Mouse (Mus musculus) heart, embryonic 13.5 days (tissue): ENCODE data around the gene Tbc1d16. TPM values are rescaled to one million over a fixed set of nuclear protein-coding genes. Genes with fewer than 3 reads are reported as not detected.

ENCODE experiments used
- ATAC-seq: fragments of 200-750 bp; cut with Nextera tagmentation; 2 replicates; pipeline ENCODE4 v1.8.0; 2017; ENCODE audit warnings: moderate TSS enrichment; ENCODE audit not compliant: insufficient number of reproducible peaks, low FRiP score, low TSS enrichment; ENCODE audit errors: extremely low read depth
- H3K27ac ChIP-seq: fragments of 300-500 bp; sonication (generic); replicated peaks from 2 replicates; pipeline ENCODE4 v1.5.1; 2015; ENCODE audit warnings: moderate library complexity, mild to moderate bottlenecking, inconsistent platforms
- H3K27me3 ChIP-seq: fragments of 300-500 bp; sonication (generic); replicated peaks from 2 replicates; pipeline ENCODE4 v1.6.1; 2015; ENCODE audit warnings: mild to moderate bottlenecking, inconsistent platforms
- H3K36me3 ChIP-seq: fragments of 300-500 bp; sonication (generic); 2 replicates; pipeline ENCODE4 v1.6.1; 2015; ENCODE audit warnings: mild to moderate bottlenecking, inconsistent platforms
- H3K4me1 ChIP-seq: fragments of 300-500 bp; sonication (generic); 2 replicates; pipeline ENCODE4 v1.6.1; 2015; ENCODE audit warnings: inconsistent platforms
- H3K4me2 ChIP-seq: fragments of 300-500 bp; sonication (generic); 2 replicates; pipeline ENCODE4 v1.6.1; 2015; ENCODE audit warnings: inconsistent platforms, mild to moderate bottlenecking, moderate library complexity
- H3K4me3 ChIP-seq: fragments of 300-500 bp; sonication (generic); 2 replicates; pipeline ENCODE4 v1.5.1; 2015; ENCODE audit warnings: moderate library complexity, mild to moderate bottlenecking, inconsistent platforms
- H3K9ac ChIP-seq: fragments of 300-500 bp; sonication (generic); 2 replicates; pipeline ENCODE4 v1.6.1; 2015; ENCODE audit warnings: inconsistent platforms, mild to moderate bottlenecking, moderate library complexity
- H3K9me3 ChIP-seq: fragments of 300-500 bp; sonication (generic); 2 replicates; pipeline ENCODE4 v1.6.1; 2016; ENCODE audit warnings: inconsistent platforms
- WGBS: fragments of 180-500 bp; shearing (Covaris S2); methylation state at CpG from one replicate; pipeline ENCODE4 v1.1.7; 2015; ENCODE audit warnings: mixed read lengths; 5-methylcytosine and 5-hydroxymethylcytosine counted together
- polyA plus RNA-seq: library from polyadenylated mRNA; unstranded; fragments of >200 nt; fragmentation: Nextera tagmentation; extraction: Ambion mirVana; gene quantifications from 2 replicates; pipeline ENCODE4 v1.2.1, GENCODE M21; 2015

Tbc1d16 gene
- polyA plus RNA-seq, 1 experiment from 2014 or later = 9.6 TPM

DNA sequence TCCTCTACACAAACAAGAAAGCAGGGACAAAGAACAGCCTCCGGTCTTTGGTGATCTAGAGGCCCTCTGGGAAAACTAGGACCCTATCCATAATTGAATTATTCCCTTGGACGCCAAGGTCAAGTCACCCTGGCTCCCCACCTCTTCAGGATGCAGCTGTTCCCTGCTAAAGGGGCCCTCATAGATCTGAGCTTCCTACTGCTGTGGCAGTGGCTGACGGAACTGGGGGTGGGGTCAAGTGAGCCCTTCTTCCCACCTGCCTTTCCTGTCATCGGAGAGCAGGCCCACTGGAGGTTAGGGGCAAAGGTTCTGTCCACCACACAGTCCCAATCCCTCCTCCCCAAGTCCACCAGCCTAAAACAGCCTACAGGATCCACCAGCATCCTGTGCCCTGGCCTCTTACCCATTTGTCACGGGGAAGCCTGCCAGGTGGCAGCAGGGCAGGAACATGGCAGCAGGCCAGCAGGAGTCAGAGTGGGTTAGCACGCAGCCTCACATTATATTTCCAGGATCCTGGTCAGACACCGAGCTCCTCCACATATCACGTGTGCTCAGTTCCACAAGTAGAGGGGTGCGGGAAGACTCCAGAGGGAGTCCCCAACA is 12.3 kb downstream of the Tbc1d16 start:
- H3K4me1 ChIP-seq = peaks cover 62% of the 10 kb centered on the region
- H3K27me3 ChIP-seq = no peaks in the 10 kb centered on the region; the same call in 1 of the 2 replicates
- no peak for ATAC-seq
- peak overlapping the region; percentile 90 for H3K27ac ChIP-seq
- WGBS = 42% methylated on average over 9 of the region's 9 CpGs
- H3K4me2 ChIP-seq = peak overlapping the region; percentile 75
- H3K4me3 ChIP-seq = peak overlapping the region; percentile 42
- peak overlapping the region; percentile 75 for H3K9ac ChIP-seq
- no peaks in the 10 kb centered on the region for H3K9me3 ChIP-seq
- H3K36me3 ChIP-seq = no peaks in the 10 kb centered on the region

DNA sequence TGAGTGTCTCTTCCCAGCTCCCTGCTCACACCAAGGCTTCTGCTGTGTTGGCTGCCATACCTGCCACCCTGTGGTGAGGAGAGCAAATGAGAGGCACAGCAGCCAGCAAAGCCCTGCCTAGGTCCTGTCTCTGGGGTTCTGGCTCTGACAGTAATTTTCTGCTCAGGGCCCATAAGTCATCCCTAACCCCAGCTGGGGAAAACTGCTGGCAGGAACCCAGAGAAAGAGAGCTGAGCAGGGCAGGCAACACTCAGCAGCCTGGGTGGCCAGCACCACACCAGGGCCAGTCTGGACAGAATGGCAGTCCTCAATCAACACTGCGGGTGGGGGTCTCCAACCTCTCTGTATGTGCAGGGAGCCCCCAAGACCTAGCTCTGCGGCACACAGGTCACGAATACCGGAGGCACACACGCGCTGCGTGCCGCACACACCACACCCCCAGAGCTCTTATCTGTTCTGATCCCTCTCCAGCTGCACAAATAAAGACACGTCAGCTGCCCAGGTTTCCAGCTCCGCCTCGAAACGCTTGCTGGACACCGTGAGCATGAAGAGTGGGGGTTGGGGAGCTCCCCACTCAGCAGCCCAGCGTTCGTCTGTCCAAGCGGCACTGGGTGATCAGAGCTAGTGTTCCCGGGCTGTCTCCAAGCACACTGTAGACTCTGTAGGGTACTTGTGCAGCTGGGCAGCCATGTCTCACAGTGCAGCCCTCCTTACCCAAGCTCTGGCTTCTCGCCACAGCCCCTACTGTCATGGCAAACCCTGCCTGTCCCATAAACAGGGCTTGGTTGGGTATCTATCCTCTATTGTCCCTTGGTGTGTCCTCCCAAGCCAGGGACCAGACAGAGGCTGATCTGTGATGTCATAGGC is 13.0 kb downstream of the Tbc1d16 start:
- Histone ChIP-seq H3K4me3 (peak overlapping the region; percentile 42), H3K4me1 (peaks cover 63% of the 10 kb centered on the region), H3K4me2 (peak overlapping the region; percentile 75)

DNA sequence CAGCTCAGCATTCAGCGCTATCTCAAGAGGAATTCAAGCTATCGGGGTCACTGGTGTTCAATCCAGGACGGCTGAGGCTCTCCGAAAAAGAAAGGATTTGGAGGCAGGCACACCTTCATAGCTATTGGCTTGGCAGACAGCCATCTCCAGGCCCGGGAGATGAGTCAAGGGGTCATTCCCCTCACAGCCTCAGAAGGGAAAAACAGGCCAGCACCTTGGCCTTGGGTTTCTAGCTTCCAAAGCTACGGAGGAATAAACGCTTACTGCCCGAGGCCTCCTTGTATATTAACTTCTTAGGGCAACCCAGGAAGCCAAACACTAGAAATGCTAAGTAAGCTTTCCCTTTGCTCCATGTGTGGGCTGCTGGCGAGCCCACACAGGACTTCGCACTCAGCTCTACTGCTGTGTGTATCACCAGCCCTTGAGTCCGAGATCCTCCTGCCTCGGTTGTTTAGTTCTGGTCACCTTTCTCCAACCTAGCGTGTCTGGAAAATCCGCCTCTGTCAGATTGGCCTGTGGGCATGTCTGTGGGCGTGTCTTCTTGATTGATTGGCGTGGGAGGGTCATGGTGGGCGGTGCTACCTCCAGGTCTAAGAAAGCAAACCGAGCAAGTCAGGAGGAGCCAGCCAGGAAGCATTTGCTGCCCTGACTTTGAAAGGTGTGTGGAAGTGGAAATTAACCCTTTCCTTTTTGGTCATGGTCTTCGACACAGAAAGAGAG is 15.0 kb downstream of the Tbc1d16 start:
- Histone ChIP-seq H3K36me3 (peaks cover 10% of the 10 kb centered on the region), H3K27ac (peak overlapping the region; percentile 29; the same call in 1 of the 2 replicates), H3K4me1 (peaks cover 66% of the 10 kb centered on the region), H3K4me2 (no peak overlapping the region), H3K4me3 (no peak overlapping the region), H3K9me3 (no peaks in the 10 kb centered on the region), H3K27me3 (no peaks in the 10 kb centered on the region; the same call in 1 of the 2 replicates), H3K9ac (peak overlapping the region; percentile 28; the same call in 1 of the 2 replicates)
- 49% methylated on average over 19 of the region's 19 CpGs for WGBS
- ATAC-seq = no peak

More for the DNA sequence above, 13.0 kb downstream of the Tbc1d16 start:
- Histone ChIP-seq H3K36me3 (no peaks in the 10 kb centered on the region), H3K27ac (peak overlapping the region; percentile 90), H3K9ac (peak overlapping the region; percentile 75), H3K9me3 (no peaks in the 10 kb centered on the region), H3K27me3 (no peaks in the 10 kb centered on the region; the same call in 1 of the 2 replicates)
- 3% methylated on average over 18 of the region's 18 CpGs for WGBS
- peak; percentile 66 for ATAC-seq

DNA sequence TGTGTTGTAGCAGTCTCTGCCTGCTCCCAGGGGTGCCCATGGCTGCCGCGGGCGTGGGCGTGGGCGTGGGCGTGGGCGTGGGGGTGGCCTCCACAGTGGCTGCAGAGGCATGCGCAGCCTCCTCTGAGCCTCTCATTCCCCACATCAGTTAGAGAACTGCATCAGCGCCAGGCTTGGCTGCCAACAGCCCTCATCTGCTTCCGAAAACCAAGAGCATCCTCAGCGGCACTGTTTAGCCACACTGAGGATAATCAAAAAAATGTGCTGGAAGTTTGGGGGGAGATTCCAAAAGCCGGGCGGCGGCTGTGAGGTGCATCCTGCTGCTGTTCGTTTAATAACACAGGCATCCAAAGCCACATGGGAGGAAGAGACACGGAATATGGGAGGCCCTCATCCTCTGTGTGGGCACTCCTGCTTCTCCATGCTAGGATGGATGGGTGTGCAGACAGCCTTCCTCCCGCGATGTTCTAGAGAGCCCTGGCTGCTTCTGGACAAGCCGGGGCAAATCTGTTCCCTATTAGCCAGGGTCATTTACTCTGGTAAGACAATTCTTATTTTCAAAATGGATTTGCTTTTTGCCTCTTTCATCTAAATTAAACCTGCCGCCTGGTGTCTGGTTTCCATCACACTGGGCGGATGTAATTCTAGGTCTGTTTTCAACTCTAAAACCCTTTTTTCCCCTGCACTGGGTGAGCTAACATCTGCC is 16.5 kb downstream of the Tbc1d16 start:
- Histone ChIP-seq H3K27ac (no peak overlapping the region), H3K36me3 (peaks cover 23% of the 10 kb centered on the region), H3K27me3 (no peaks in the 10 kb centered on the region), H3K9ac (no peak overlapping the region), H3K9me3 (no peaks in the 10 kb centered on the region), H3K4me1 (peaks cover 66% of the 10 kb centered on the region), H3K4me3 (no peak overlapping the region), H3K4me2 (no peak overlapping the region)
- 90% methylated on average over 21 of the region's 21 CpGs for WGBS
- no peak for ATAC-seq

DNA sequence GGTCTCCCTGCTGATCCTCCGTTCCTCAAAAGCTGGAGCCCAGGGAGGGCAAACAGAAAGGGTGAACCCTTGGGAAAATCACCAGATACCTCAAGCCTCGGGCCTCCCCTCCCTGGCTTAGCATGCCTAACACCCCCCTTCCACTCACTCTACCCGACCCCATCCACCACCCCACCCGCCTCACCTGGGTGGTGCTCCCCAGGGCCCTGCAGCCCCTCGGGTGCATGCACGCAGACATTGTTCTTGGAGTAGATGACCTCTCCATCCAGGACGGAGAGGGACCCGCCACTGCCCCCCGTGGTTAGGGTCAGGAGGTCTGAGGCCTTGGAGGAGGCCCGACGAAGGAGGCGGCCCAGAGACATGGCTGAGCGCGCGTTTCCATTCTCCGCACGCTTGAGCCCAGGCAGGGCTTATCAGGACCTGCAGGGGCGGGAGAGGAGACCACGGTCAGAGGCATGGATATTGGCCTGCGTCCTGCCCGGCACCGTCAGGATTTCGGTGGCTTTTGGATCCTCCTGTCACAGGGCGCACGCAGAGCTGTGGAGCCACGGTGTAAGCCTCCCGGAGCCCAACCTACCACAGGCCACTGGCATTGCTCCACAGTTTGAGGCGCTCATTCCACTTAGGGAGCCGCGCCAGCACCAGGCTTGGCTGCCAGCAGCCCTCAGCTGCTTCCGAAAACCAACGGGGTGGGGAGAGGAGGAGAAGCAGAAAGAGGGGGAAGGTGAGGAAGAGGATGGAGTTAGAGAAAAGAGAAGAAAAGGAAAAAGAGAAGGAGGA is 17.8 kb downstream of the Tbc1d16 start:
- Histone ChIP-seq H3K36me3 (peaks cover 27% of the 10 kb centered on the region), H3K9me3 (no peaks in the 10 kb centered on the region), H3K9ac (no peak overlapping the region), H3K4me1 (peaks cover 55% of the 10 kb centered on the region), H3K27me3 (no peaks in the 10 kb centered on the region), H3K4me2 (peak overlapping the region; percentile 12; the same call in 1 of the 2 replicates), H3K27ac (no peak overlapping the region), H3K4me3 (no peak overlapping the region)
- 59% methylated on average over 32 of the region's 32 CpGs for WGBS
- ATAC-seq = no peak

DNA sequence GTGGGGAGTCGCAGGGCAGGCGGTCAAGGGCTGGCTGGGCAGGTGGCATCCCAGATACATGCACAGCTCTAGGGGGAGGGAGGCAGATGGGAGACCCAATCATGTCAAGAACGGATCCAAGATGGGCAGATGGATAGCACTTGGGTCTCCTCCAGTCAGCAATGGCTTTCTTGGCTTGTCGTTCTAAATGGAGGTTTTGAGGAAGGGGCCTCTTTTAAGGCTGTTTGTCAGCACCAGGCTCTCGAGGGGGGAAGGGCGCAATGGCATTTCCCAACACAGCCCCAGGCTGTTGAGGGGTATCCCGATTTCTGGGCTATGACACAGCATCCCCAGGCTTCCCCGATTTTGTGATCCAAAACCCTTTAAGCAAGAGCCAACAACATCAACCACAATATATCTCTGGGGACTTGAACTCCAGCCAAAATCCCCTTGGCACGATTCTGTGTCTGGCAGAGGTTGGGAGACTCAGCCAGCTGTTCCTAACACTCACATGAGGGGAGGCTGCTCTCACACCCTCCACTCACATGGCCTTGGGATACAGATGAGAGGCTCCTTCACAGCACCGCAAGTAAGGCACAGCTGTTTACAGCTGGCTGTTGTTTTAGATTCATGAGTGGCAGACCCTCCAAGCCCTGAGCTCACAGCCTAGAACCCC is 18.8 kb downstream of the Tbc1d16 start:
- ATAC-seq = no peak
- Histone ChIP-seq H3K27ac (no peak overlapping the region), H3K4me3 (no peak overlapping the region), H3K9me3 (no peaks in the 10 kb centered on the region), H3K9ac (no peak overlapping the region), H3K36me3 (peaks cover 31% of the 10 kb centered on the region), H3K4me1 (peaks cover 44% of the 10 kb centered on the region), H3K27me3 (no peaks in the 10 kb centered on the region), H3K4me2 (no peak overlapping the region)
- WGBS = 59% methylated on average over 10 of the region's 10 CpGs

DNA sequence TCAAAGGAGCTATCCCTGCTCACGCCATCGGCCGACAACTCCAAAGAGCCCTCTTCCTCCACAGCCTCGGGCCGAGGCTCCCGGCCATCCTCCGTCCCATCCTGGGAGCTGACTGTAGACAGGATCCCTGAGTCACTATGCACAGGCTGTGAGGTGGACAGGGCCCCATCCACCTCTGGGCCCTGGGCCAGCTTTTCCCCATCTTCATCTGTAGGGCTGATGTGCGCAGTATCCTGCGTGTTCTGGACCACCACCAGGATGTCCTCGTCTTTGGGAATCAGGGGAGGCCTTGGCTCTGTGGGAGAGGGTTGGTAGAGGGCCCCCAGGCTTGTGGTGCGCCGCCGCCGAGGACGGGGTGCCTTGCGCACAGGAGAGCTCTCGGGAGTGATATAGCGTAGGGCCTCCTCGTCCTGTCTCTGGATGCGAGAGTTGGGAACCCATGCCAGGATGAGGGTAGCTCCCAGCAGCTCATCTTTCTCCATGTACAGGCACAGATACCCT is 19.4 kb downstream of the Tbc1d16 start:
- peaks cover 31% of the 10 kb centered on the region for H3K36me3 ChIP-seq
- H3K27ac ChIP-seq = no peak overlapping the region
- H3K27me3 ChIP-seq = no peaks in the 10 kb centered on the region
- ATAC-seq = no peak
- H3K4me1 ChIP-seq = peaks cover 40% of the 10 kb centered on the region
- WGBS = 90% methylated on average over 20 of the region's 20 CpGs
- no peaks in the 10 kb centered on the region for H3K9me3 ChIP-seq
- no peak overlapping the region for H3K4me3 ChIP-seq
- H3K4me2 ChIP-seq = no peak overlapping the region
- H3K9ac ChIP-seq = 0 out of 2 replicates have a peak overlapping the region, but pooled peaks have one; percentile 14

DNA sequence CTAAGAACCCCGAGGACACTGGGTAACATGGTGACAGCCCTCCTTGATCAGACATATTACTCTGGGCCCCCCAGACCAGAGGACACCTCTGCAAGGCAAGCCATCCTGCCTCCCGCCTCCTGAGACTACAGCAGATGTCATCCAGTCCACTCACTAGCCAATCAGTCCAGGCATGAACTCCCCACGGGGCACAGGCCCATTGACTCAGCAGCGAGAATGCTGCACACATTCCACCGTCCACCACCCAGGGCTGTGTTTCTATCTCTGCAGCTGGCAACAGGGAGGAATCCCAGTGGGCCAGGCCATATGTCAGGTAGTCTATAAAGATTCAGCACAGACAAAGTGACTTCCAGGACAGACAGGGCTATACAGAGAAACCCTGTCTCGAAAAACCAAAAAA is 20.3 kb downstream of the Tbc1d16 start:
- H3K27me3 ChIP-seq = no peaks in the 10 kb centered on the region
- H3K36me3 ChIP-seq = peaks cover 31% of the 10 kb centered on the region
- H3K4me1 ChIP-seq = peaks cover 30% of the 10 kb centered on the region
- ATAC-seq = no peak
- no peak overlapping the region for H3K4me2 ChIP-seq
- no peaks in the 10 kb centered on the region for H3K9me3 ChIP-seq
- no peak overlapping the region for H3K9ac ChIP-seq
- H3K27ac ChIP-seq = no peak overlapping the region
- WGBS = 61% methylated on average over 6 of the region's 6 CpGs
- no peak overlapping the region for H3K4me3 ChIP-seq

DNA sequence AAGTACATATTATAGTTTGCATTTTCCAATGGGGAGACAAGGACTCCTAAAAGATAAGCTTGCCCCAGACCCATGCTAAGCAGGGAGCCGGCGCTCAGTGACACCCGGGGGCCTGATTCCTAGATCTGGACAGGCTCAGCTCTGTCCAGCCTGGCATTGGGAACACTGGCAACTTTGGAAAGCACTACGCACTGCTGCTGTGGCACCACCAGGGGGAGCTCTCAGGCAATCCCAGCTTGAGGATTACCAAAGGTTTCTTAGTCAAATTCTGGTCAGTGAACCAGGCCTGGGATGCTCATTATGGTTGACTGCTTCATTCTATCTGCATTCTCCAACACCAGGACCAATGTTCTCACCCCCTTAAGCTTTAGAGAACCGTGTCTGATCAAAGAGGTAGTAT is 21.7 kb downstream of the Tbc1d16 start:
- Histone ChIP-seq H3K27me3 (no peaks in the 10 kb centered on the region), H3K9me3 (no peaks in the 10 kb centered on the region), H3K27ac (no peak overlapping the region), H3K4me2 (no peak overlapping the region), H3K36me3 (peaks cover 31% of the 10 kb centered on the region), H3K4me3 (no peak overlapping the region), H3K4me1 (peaks cover 21% of the 10 kb centered on the region), H3K9ac (no peak overlapping the region)
- no peak for ATAC-seq
- WGBS = 19% methylated on average over 5 of the region's 5 CpGs

DNA sequence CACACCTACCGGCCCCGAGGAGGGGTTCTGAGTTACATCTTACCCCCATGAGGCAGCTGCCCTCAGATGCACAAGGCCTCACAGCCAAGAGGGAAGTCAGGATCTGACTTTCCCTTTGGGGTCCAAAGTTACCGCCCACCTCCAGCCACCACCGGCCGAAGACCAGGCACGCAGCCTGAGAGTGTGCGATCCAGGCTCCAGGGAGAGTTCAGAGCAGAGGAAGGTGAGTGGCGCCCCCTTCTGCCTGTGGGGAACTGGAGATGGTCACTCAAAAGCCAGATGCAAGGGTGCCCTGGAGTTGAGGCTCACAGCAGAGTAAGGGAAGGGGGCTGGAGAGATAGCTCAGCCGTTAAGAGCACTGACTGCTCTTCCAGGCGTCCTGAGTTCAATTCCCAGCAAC is 22.6 kb downstream of the Tbc1d16 start:
- ATAC-seq = no peak
- no peak overlapping the region for H3K9ac ChIP-seq
- H3K4me2 ChIP-seq = no peak overlapping the region
- no peaks in the 10 kb centered on the region for H3K9me3 ChIP-seq
- H3K4me3 ChIP-seq = no peak overlapping the region
- no peak overlapping the region for H3K27ac ChIP-seq
- peaks cover 19% of the 10 kb centered on the region for H3K4me1 ChIP-seq
- WGBS = 78% methylated on average over 10 of the region's 10 CpGs
- H3K36me3 ChIP-seq = peaks cover 31% of the 10 kb centered on the region
- no peaks in the 10 kb centered on the region for H3K27me3 ChIP-seq
